Mouse (Mus musculus) spleen, adult 2 months (tissue): ENCODE results near the gene Acot5.

Experiments used
- CTCF ChIP-seq: fragments of 200-500 bp; IDR thresholded peaks from 2 replicates; pipeline ENCODE4 v1.5.1; 2011; ENCODE audit warnings: mild to moderate bottlenecking, inconsistent platforms; ENCODE audit not compliant: insufficient read depth, insufficient read length, insufficient replicate concordance; ENCODE audit errors: extremely low read depth
- POLR2A ChIP-seq: fragments of 200-500 bp; IDR thresholded peaks from 2 replicates; pipeline ENCODE4 v1.6.1; 2011; ENCODE audit warnings: low read depth, low read length, inconsistent platforms

- no peak for TF ChIP-seq CTCF
- TF ChIP-seq POLR2A: no peak
Observed at GRCm38 (mm10) chr12:84034108-84034507, 35.0 kb upstream of the Acot5 start.
